In genomic region chr2:106465831-106466230, GRCm38 (mm10) we compare ENCODE assay signal across 15 mouse cellular contexts.
"Had no signal": no experiment of that assay in that cellular context is flagged by ENCODE, and none has a peak within 500 bp of the region (broad histone marks: within the 10 kb centered on the region; RNA-seq: fewer than 3 reads in every experiment).

No protein-coding gene starts in this region.

- H3K27me3 ChIP-seq: liver, embryonic 15.5 days; lung, embryonic 15.5 days; midbrain, embryonic 12.5 days; midbrain, embryonic 15.5 days; neural tube, embryonic 12.5 days; stomach, embryonic 15.5 days had no signal

- H3K36me3 ChIP-seq: liver, embryonic 15.5 days; lung, embryonic 15.5 days; midbrain, embryonic 10.5 days; midbrain, embryonic 12.5 days; midbrain, embryonic 15.5 days; neural tube, embryonic 12.5 days; stomach, embryonic 15.5 days had no signal

- H3K4me2 ChIP-seq: liver, embryonic 15.5 days; lung, embryonic 15.5 days; midbrain, embryonic 12.5 days; midbrain, embryonic 15.5 days; neural tube, embryonic 12.5 days; stomach, embryonic 15.5 days had no signal

- H3K4me1 ChIP-seq: liver, embryonic 15.5 days; neural tube, embryonic 12.5 days; stomach, embryonic 15.5 days had no signal

- DNase-seq: liver, postnatal 0 days; lung, adult 2 months; lung, postnatal 4 days; thymus, adult 2 months; thymus, postnatal 25 days; thymus, postnatal 4 days had no signal

- H3K27ac ChIP-seq: liver, embryonic 15.5 days; lung, embryonic 15.5 days; midbrain, embryonic 10.5 days; midbrain, embryonic 12.5 days; midbrain, embryonic 15.5 days; neural tube, embryonic 12.5 days; stomach, embryonic 15.5 days; stomach, postnatal 0 days had no signal

- H3K9me3 ChIP-seq: liver, embryonic 15.5 days; lung, embryonic 15.5 days; midbrain, embryonic 10.5 days; midbrain, embryonic 12.5 days; midbrain, embryonic 15.5 days; neural tube, embryonic 12.5 days; stomach, embryonic 15.5 days had no signal

- ATAC-seq: liver, postnatal 0 days; lung, postnatal 0 days; midbrain, embryonic 15.5 days had no signal

- H3K9ac ChIP-seq: liver, embryonic 15.5 days; liver, postnatal 0 days; lung, embryonic 15.5 days; midbrain, embryonic 12.5 days; midbrain, embryonic 15.5 days; neural tube, embryonic 12.5 days; stomach, embryonic 15.5 days had no signal

- H3K4me3 ChIP-seq: liver, embryonic 15.5 days; lung, embryonic 15.5 days; midbrain, embryonic 10.5 days; midbrain, embryonic 12.5 days; midbrain, embryonic 15.5 days; neural tube, embryonic 12.5 days; stomach, embryonic 15.5 days had no signal
